Mouse (Mus musculus) liver, postnatal 0 days (tissue): ENCODE measurements at regions not wholly inside any gene's neighbourhood (a gene's known extent, or its start where the extent isn't known, plus 50 kb on each side); places are given as distances from the start of the nearest gene placed in this dataset.

Experiments
- CTCF ChIP-seq: sonication (generic); IDR thresholded peaks from 2 replicates; pipeline ENCODE4 v1.5.1; 2016; ENCODE audit warnings: antibody characterized with exemption, low read depth
- EP300 ChIP-seq: IDR thresholded peaks from 2 replicates; pipeline ENCODE4 v1.6.1; 2016; ENCODE audit warnings: antibody characterized with exemption, low read depth, mild to moderate bottlenecking

DNA sequence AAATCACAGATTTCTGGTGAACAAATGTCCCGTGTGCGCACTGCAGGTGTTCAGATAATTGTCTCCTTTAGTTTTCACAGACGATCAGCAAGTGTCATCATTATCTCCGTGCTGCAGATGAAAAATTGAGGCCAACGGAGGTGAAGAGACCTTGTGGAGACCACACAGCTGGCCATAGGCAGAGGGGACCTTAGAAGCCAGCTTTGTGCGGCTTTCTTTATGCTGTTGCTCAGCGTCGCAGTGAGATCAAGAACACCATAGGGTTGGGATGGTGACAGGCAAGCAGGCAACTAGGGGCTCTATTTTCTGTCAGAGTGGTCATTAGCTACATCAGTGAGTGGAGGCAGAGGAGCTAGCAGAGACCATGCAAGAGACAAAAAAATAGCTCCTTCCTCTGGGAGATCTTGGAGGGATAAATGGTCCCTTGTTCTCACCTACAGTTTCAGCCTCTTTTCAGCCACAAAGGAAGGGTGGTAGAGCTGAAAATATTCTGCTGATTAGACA lies 324.4 kb downstream of the Chl1 start:
- TF ChIP-seq CTCF (no peak), EP300 (no peak)
